Mouse (Mus musculus): ENCODE measurements around the gene Sort1. TPM values are rescaled to one million over a fixed set of nuclear protein-coding genes. Genes with fewer than 3 reads are reported as not detected.
A peak's percentile ranks its signal among the peaks of the same experiment; 100 is the strongest.

Sort1 gene
- polyA plus RNA-seq, 1 experiment from 2014 or later: 32.4 TPM

GRCm38 (mm10) chr3:108367173-108367572 lies 83.3 kb downstream of the Sort1 start:
- no peak overlapping the region for H3K4me3 ChIP-seq
- 38% methylated on average over 9 of the region's 9 CpGs for WGBS
- peak overlapping the region; percentile 30 for H3K4me2 ChIP-seq
- H3K36me3 ChIP-seq: no peaks in the 10 kb centered on the region
- H3K27me3 ChIP-seq (replicated peaks): no peaks in the 10 kb centered on the region
- no peaks in the 10 kb centered on the region for H3K9me3 ChIP-seq (replicated peaks)
- H3K9ac ChIP-seq: no peak overlapping the region
- peaks cover 72% of the 10 kb centered on the region for H3K4me1 ChIP-seq (replicated peaks)
- no peak overlapping the region for H3K27ac ChIP-seq (ENCODE audit: poor library complexity, severe bottlenecking)
- ATAC-seq (ENCODE audit: insufficient number of reproducible peaks, low FRiP score): no peak

GRCm38 (mm10) chr3:108367828-108368227 lies 83.9 kb downstream of the Sort1 start:
- ATAC-seq (ENCODE audit: insufficient number of reproducible peaks, low FRiP score): no peak
- Histone ChIP-seq H3K4me3 (no peak overlapping the region), H3K4me1 (replicated peaks) (peaks cover 75% of the 10 kb centered on the region), H3K27me3 (replicated peaks) (no peaks in the 10 kb centered on the region), H3K4me2 (no peak overlapping the region), H3K9ac (no peak overlapping the region), H3K36me3 (no peaks in the 10 kb centered on the region), H3K27ac (ENCODE audit: poor library complexity, severe bottlenecking) (no peak overlapping the region), H3K9me3 (replicated peaks) (no peaks in the 10 kb centered on the region)
- WGBS: 63% methylated on average over 3 of the region's 3 CpGs

GRCm38 (mm10) chr3:108368721-108369120 lies 84.8 kb downstream of the Sort1 start:
- 75% methylated on average over 5 of the region's 5 CpGs for WGBS
- Histone ChIP-seq H3K4me2 (no peak overlapping the region), H3K9me3 (replicated peaks) (no peaks in the 10 kb centered on the region)

GRCm38 (mm10) chr3:108372274-108372673 lies 88.4 kb downstream of the Sort1 start:
- peaks cover 44% of the 10 kb centered on the region for H3K4me1 ChIP-seq (replicated peaks)
- no peak overlapping the region for H3K9ac ChIP-seq
- 14% methylated on average over 3 of the region's 3 CpGs for WGBS
- H3K4me2 ChIP-seq: no peak overlapping the region
- H3K27me3 ChIP-seq (replicated peaks): no peaks in the 10 kb centered on the region
- H3K36me3 ChIP-seq: no peaks in the 10 kb centered on the region
- ATAC-seq (ENCODE audit: insufficient number of reproducible peaks, low FRiP score): 0 out of 2 replicates have a peak, but pooled peaks have one; percentile 37
- no peak overlapping the region for H3K27ac ChIP-seq (ENCODE audit: poor library complexity, severe bottlenecking)
- no peaks in the 10 kb centered on the region for H3K9me3 ChIP-seq (replicated peaks)
- H3K4me3 ChIP-seq: no peak overlapping the region

More at GRCm38 (mm10) chr3:108368721-108369120, 84.8 kb downstream of the Sort1 start:
- Histone ChIP-seq H3K27ac (ENCODE audit: poor library complexity, severe bottlenecking) (no peak overlapping the region), H3K27me3 (replicated peaks) (no peaks in the 10 kb centered on the region), H3K9ac (no peak overlapping the region), H3K4me1 (replicated peaks) (peaks cover 76% of the 10 kb centered on the region), H3K36me3 (no peaks in the 10 kb centered on the region), H3K4me3 (no peak overlapping the region)
- ATAC-seq (ENCODE audit: insufficient number of reproducible peaks, low FRiP score): no peak

DNA sequence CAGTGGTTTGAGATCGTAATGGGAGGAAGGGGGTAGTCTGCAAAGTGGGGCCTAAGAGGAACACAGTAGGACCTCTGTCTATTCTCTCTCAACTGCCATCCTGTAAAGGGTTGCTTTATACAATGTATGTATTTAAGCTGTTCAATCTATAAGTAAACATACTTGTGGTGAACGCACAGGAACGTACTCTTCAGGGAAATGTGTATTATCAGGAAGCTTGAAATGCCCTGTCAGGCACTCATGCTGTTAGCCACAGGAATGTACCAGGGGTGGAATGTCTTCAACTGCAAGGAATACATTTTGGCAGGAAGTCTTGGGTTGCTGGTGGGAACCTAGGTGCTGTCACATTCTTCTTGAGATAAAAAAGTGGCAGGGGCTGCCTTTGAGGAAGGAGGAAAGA lies 88.8 kb downstream of the Sort1 start:
- Histone ChIP-seq H3K9me3 (replicated peaks) (no peaks in the 10 kb centered on the region), H3K9ac (no peak overlapping the region), H3K4me2 (no peak overlapping the region), H3K27ac (ENCODE audit: poor library complexity, severe bottlenecking) (no peak overlapping the region), H3K27me3 (replicated peaks) (no peaks in the 10 kb centered on the region), H3K36me3 (no peaks in the 10 kb centered on the region), H3K4me3 (no peak overlapping the region), H3K4me1 (replicated peaks) (peaks cover 40% of the 10 kb centered on the region)
- 30% methylated on average over 3 of the region's 3 CpGs for WGBS
- no peak for ATAC-seq (ENCODE audit: insufficient number of reproducible peaks, low FRiP score)

DNA sequence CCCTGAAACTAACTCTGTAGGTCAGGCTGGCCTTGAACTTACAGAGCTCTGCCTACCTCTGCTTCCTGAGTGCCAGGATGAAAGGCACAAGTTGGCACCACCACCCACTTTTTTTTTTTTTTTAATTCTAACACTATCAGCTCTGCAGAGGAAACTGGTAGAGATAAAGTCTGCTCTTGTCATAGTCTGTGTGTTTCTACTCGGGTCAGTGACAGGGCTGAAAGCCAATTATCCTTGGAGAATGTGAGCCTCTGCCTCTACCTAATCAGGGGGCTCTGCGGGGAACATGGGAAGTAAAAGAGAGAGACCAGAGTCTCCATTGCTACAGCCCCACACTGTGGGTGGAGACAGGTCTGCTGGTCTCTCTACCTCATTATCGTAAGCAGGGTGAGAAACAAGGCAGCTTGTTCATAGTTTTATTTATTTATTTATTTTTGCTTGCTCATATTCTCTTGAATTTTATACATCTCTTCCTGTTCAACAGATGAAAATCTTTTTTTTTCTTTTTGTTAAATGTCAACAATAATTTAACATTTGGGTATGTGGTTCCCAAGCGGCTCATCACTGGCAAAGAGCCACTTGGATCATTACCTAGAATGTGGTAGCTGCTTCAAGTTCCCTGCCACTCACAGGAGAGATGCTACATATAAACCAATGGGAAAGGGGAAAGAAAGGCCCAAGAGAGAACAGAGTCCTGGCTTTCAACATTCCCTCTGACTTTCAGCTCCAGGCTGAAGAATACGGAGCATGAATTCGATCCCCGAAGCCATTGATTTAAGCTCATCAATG lies 95.2 kb downstream of the Sort1 start:
- Histone ChIP-seq H3K27me3 (replicated peaks) (no peaks in the 10 kb centered on the region), H3K9me3 (replicated peaks) (no peaks in the 10 kb centered on the region), H3K4me2 (no peak overlapping the region), H3K4me1 (replicated peaks) (peaks cover 34% of the 10 kb centered on the region), H3K9ac (no peak overlapping the region), H3K36me3 (no peaks in the 10 kb centered on the region), H3K4me3 (no peak overlapping the region), H3K27ac (ENCODE audit: poor library complexity, severe bottlenecking) (no peak overlapping the region)
- ATAC-seq (ENCODE audit: insufficient number of reproducible peaks, low FRiP score): no peak
- 57% methylated on average over 7 of the region's 7 CpGs for WGBS

- no peak overlapping the region for H3K4me2 ChIP-seq
These were observed 96.8 kb downstream of the Sort1 start for GRCm38 (mm10) chr3:108380695-108381094.

GRCm38 (mm10) chr3:108381945-108382875 lies 98.3 kb downstream of the Sort1 start:
- Histone ChIP-seq H3K9ac (no peak overlapping the region; the same call in 1 of the 2 replicates), H3K27me3 (replicated peaks) (no peaks in the 10 kb centered on the region), H3K4me2 (peak overlapping the region; percentile 85), H3K27ac (ENCODE audit: poor library complexity, severe bottlenecking) (peak overlapping the region; percentile 30; the same call in 1 of the 2 replicates), H3K4me3 (peak overlapping the region; percentile 63), H3K9me3 (replicated peaks) (no peaks in the 10 kb centered on the region), H3K4me1 (replicated peaks) (peaks cover 45% of the 10 kb centered on the region), H3K36me3 (peaks cover 16% of the 10 kb centered on the region)
- 45% methylated on average over 14 of the region's 14 CpGs for WGBS
- ATAC-seq (ENCODE audit: insufficient number of reproducible peaks, low FRiP score): no peak

More at GRCm38 (mm10) chr3:108380695-108381094, 96.8 kb downstream of the Sort1 start:
- no peak for ATAC-seq (ENCODE audit: insufficient number of reproducible peaks, low FRiP score)
- Histone ChIP-seq H3K27me3 (replicated peaks) (no peaks in the 10 kb centered on the region), H3K4me1 (replicated peaks) (peaks cover 45% of the 10 kb centered on the region), H3K9me3 (replicated peaks) (no peaks in the 10 kb centered on the region), H3K9ac (no peak overlapping the region), H3K27ac (ENCODE audit: poor library complexity, severe bottlenecking) (no peak overlapping the region), H3K36me3 (peaks cover 3% of the 10 kb centered on the region; the same call in 1 of the 2 replicates), H3K4me3 (no peak overlapping the region)
- WGBS: 83% methylated on average over 6 of the region's 6 CpGs

GRCm38 (mm10) chr3:108383485-108384354 lies 99.8 kb downstream of the Sort1 start, which contains the start of gene Psrc1:
Psrc1 (plus strand) TSS chr3:108383839.
- H3K27me3 ChIP-seq (replicated peaks): no peaks in the 10 kb centered on the region
- peak within 1 kb of the TSS; percentile 59 for H3K9ac ChIP-seq
- 2% methylated on average over 44 of the region's 44 CpGs for WGBS
- H3K4me3 ChIP-seq: peak within 1 kb of the TSS; percentile 63
- H3K36me3 ChIP-seq: peaks cover 21% of the 10 kb centered on the region
- no peaks in the 10 kb centered on the region for H3K9me3 ChIP-seq (replicated peaks)
- ATAC-seq (ENCODE audit: insufficient number of reproducible peaks, low FRiP score): peak; percentile 92
- peak within 1 kb of the TSS; percentile 85 for H3K4me2 ChIP-seq
- peak within 1 kb of the TSS; percentile 40; the same call in 1 of the 2 replicates for H3K27ac ChIP-seq (ENCODE audit: poor library complexity, severe bottlenecking)
- H3K4me1 ChIP-seq (replicated peaks): peaks cover 45% of the 10 kb centered on the region

DNA sequence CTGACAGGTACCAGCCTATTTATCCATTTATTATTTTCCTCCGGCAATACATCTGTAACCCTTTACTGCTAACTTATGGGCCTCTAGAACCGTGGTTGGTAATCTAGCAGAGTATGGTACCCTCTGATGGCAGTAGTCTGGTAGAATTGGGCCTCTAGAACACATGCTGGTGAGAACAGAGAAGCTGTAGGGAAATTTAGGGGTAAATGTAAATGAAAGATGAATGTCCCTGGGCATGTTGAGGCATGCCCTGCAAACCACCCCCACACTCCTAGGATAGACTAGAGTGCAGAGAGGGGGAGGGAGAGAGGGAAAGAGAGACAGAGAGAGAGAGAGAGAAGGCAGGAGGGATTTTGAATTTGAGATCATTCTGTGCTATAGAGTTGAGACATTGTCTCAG lies 100.5 kb downstream of the Sort1 start:
- H3K27me3 ChIP-seq (replicated peaks): no peaks in the 10 kb centered on the region
- no peak for ATAC-seq (ENCODE audit: insufficient number of reproducible peaks, low FRiP score)
- H3K27ac ChIP-seq (ENCODE audit: poor library complexity, severe bottlenecking): no peak overlapping the region
- H3K9ac ChIP-seq: peak overlapping the region; percentile 59
- H3K9me3 ChIP-seq (replicated peaks): no peaks in the 10 kb centered on the region
- peaks cover 45% of the 10 kb centered on the region for H3K4me1 ChIP-seq (replicated peaks)
- H3K4me3 ChIP-seq: peak overlapping the region; percentile 63
- H3K36me3 ChIP-seq: peaks cover 21% of the 10 kb centered on the region
- peak overlapping the region; percentile 85 for H3K4me2 ChIP-seq
- WGBS: 43% methylated on average over 2 of the region's 2 CpGs
